Mouse (Mus musculus) hindbrain, embryonic 10.5 days (tissue): ENCODE measurements at regions not wholly inside any gene's neighbourhood (a gene's known extent, or its start where the extent isn't known, plus 50 kb on each side); places are given as distances from the start of the nearest gene placed in this dataset.

Experiments
- DNase-seq: peaks from one replicate; pipeline ENCODE4 v3.0.0-alpha.2; 2017; ENCODE audit warnings: low spot score
- H3K27ac ChIP-seq: fragments of 300-500 bp; sonication (generic); 2 replicates; pipeline ENCODE4 v1.5.1; 2016; ENCODE audit warnings: mild to moderate bottlenecking, moderate library complexity
- H3K27me3 ChIP-seq: fragments of 300-500 bp; sonication (generic); 2 replicates; pipeline ENCODE4 v1.6.1; 2016; ENCODE audit warnings: mild to moderate bottlenecking; ENCODE audit not compliant: poor library complexity, insufficient read depth, severe bottlenecking
- H3K36me3 ChIP-seq: fragments of 300-500 bp; sonication (generic); 2 replicates; pipeline ENCODE4 v1.6.1; 2016; ENCODE audit warnings: mild to moderate bottlenecking, moderate library complexity
- H3K4me1 ChIP-seq: fragments of 300-500 bp; sonication (generic); replicated peaks from 2 replicates; pipeline ENCODE4 v1.6.1; 2016; ENCODE audit warnings: mild to moderate bottlenecking
- H3K4me3 ChIP-seq: fragments of 300-500 bp; sonication (generic); 2 replicates; pipeline ENCODE4 v1.5.1; 2016; ENCODE audit warnings: mild to moderate bottlenecking, moderate library complexity
- H3K9me3 ChIP-seq: fragments of 300-500 bp; sonication (generic); 2 replicates; pipeline ENCODE4 v1.6.1; 2016; ENCODE audit warnings: mild to moderate bottlenecking, moderate library complexity
- WGBS: fragments of 180-500 bp; shearing (Covaris S2); methylation state at CpG from one replicate; pipeline ENCODE4 v1.1.7; 2016; 5-methylcytosine and 5-hydroxymethylcytosine counted together

GRCm38 (mm10) chr7:71064446-71065391 lies 286.6 kb downstream of the Gm10295 start:
- Histone ChIP-seq H3K27ac (no peak overlapping the region), H3K36me3 (no peaks in the 10 kb centered on the region), H3K4me1 (peaks cover 16% of the 10 kb centered on the region), H3K9me3 (no peaks in the 10 kb centered on the region), H3K27me3 (0 out of 2 replicates have a peak, but pooled peaks cover 5% of the 10 kb centered on the region), H3K4me3 (no peak overlapping the region)
- WGBS, result 9% methylated on average over 14 of the region's 14 CpGs
- DNase-seq, result peak; percentile 25

GRCm38 (mm10) chr7:71050825-71051224 lies 300.5 kb downstream of the Gm10295 start:
- 88% methylated on average over 2 of the region's 2 CpGs for WGBS
- Histone ChIP-seq H3K36me3 (no peaks in the 10 kb centered on the region), H3K27me3 (no peaks in the 10 kb centered on the region), H3K27ac (no peak overlapping the region), H3K9me3 (no peaks in the 10 kb centered on the region), H3K4me1 (peaks cover 3% of the 10 kb centered on the region; the same call in 1 of the 2 replicates), H3K4me3 (no peak overlapping the region)
- no peak for DNase-seq

GRCm38 (mm10) chr7:71047201-71047600 lies 304.1 kb downstream of the Gm10295 start:
- Histone ChIP-seq H3K36me3 (no peaks in the 10 kb centered on the region), H3K4me3 (no peak overlapping the region), H3K4me1 (peaks cover 3% of the 10 kb centered on the region; the same call in 1 of the 2 replicates), H3K27ac (no peak overlapping the region), H3K27me3 (no peaks in the 10 kb centered on the region), H3K9me3 (no peaks in the 10 kb centered on the region)
- no peak for DNase-seq
- WGBS, result 87% methylated on average over 3 of the region's 3 CpGs

- Histone ChIP-seq H3K4me3 (no peak overlapping the region), H3K27ac (no peak overlapping the region), H3K4me1 (peaks cover 3% of the 10 kb centered on the region; the same call in 1 of the 2 replicates), H3K27me3 (no peaks in the 10 kb centered on the region), H3K36me3 (no peaks in the 10 kb centered on the region), H3K9me3 (no peaks in the 10 kb centered on the region)
- DNase-seq, result no peak
- 57% methylated on average over 1 of the region's 1 CpGs for WGBS
Observed at GRCm38 (mm10) chr7:71046596-71046995, 304.7 kb downstream of the Gm10295 start.

GRCm38 (mm10) chr7:71043789-71044188 lies 307.5 kb downstream of the Gm10295 start:
- Histone ChIP-seq H3K36me3 (no peaks in the 10 kb centered on the region), H3K4me1 (peaks cover 3% of the 10 kb centered on the region; the same call in 1 of the 2 replicates), H3K4me3 (no peak overlapping the region), H3K27me3 (no peaks in the 10 kb centered on the region), H3K9me3 (no peaks in the 10 kb centered on the region), H3K27ac (no peak overlapping the region)
- DNase-seq, result no peak
- 89% methylated on average over 5 of the region's 5 CpGs for WGBS

GRCm38 (mm10) chr7:71043128-71043527 lies 308.2 kb downstream of the Gm10295 start:
- H3K4me1 ChIP-seq, result peaks cover 3% of the 10 kb centered on the region; the same call in 1 of the 2 replicates
- H3K4me3 ChIP-seq, result no peak overlapping the region
- WGBS, result 67% methylated on average over 8 of the region's 8 CpGs
- H3K27ac ChIP-seq, result no peak overlapping the region
- no peak for DNase-seq
- no peaks in the 10 kb centered on the region for H3K9me3 ChIP-seq
- H3K27me3 ChIP-seq, result no peaks in the 10 kb centered on the region
- no peaks in the 10 kb centered on the region for H3K36me3 ChIP-seq

GRCm38 (mm10) chr7:71041388-71041787 lies 309.9 kb downstream of the Gm10295 start:
- Histone ChIP-seq H3K9me3 (no peaks in the 10 kb centered on the region), H3K36me3 (no peaks in the 10 kb centered on the region), H3K4me3 (no peak overlapping the region), H3K4me1 (peaks cover 3% of the 10 kb centered on the region; the same call in 1 of the 2 replicates), H3K27me3 (no peaks in the 10 kb centered on the region), H3K27ac (no peak overlapping the region)
- no peak for DNase-seq
- 81% methylated on average over 3 of the region's 3 CpGs for WGBS

- no peak for DNase-seq
- Histone ChIP-seq H3K27ac (no peak overlapping the region), H3K4me1 (no peaks in the 10 kb centered on the region), H3K9me3 (no peaks in the 10 kb centered on the region), H3K27me3 (no peaks in the 10 kb centered on the region), H3K36me3 (no peaks in the 10 kb centered on the region), H3K4me3 (no peak overlapping the region)
- WGBS, result 89% methylated on average over 3 of the region's 3 CpGs
Observed at GRCm38 (mm10) chr7:71040846-71041245, 310.4 kb downstream of the Gm10295 start.

GRCm38 (mm10) chr7:71038537-71038936 lies 312.7 kb downstream of the Gm10295 start:
- Histone ChIP-seq H3K27me3 (no peaks in the 10 kb centered on the region), H3K4me1 (no peaks in the 10 kb centered on the region), H3K36me3 (no peaks in the 10 kb centered on the region), H3K27ac (no peak overlapping the region), H3K9me3 (no peaks in the 10 kb centered on the region), H3K4me3 (no peak overlapping the region)
- no peak for DNase-seq
- WGBS, result 84% methylated on average over 5 of the region's 5 CpGs

- Histone ChIP-seq H3K27ac (no peak overlapping the region), H3K4me1 (no peaks in the 10 kb centered on the region), H3K36me3 (no peaks in the 10 kb centered on the region), H3K27me3 (no peaks in the 10 kb centered on the region), H3K4me3 (no peak overlapping the region), H3K9me3 (no peaks in the 10 kb centered on the region)
- DNase-seq, result no peak
- 77% methylated on average over 12 of the region's 12 CpGs for WGBS
Observed at GRCm38 (mm10) chr7:71033121-71033520, 318.2 kb downstream of the Gm10295 start.

GRCm38 (mm10) chr7:71023946-71024610 lies 327.2 kb downstream of the Gm10295 start:
- 15% methylated on average over 9 of the region's 9 CpGs for WGBS
- H3K27ac ChIP-seq, result peak overlapping the region; percentile 86
- H3K27me3 ChIP-seq, result peaks cover 6% of the 10 kb centered on the region
- H3K9me3 ChIP-seq, result peaks cover 11% of the 10 kb centered on the region; the same call in 1 of the 2 replicates
- peaks cover 28% of the 10 kb centered on the region for H3K4me1 ChIP-seq
- peak overlapping the region; percentile 47 for H3K4me3 ChIP-seq
- no peak for DNase-seq
- H3K36me3 ChIP-seq, result 0 out of 2 replicates have a peak, but pooled peaks cover 6% of the 10 kb centered on the region

DNA sequence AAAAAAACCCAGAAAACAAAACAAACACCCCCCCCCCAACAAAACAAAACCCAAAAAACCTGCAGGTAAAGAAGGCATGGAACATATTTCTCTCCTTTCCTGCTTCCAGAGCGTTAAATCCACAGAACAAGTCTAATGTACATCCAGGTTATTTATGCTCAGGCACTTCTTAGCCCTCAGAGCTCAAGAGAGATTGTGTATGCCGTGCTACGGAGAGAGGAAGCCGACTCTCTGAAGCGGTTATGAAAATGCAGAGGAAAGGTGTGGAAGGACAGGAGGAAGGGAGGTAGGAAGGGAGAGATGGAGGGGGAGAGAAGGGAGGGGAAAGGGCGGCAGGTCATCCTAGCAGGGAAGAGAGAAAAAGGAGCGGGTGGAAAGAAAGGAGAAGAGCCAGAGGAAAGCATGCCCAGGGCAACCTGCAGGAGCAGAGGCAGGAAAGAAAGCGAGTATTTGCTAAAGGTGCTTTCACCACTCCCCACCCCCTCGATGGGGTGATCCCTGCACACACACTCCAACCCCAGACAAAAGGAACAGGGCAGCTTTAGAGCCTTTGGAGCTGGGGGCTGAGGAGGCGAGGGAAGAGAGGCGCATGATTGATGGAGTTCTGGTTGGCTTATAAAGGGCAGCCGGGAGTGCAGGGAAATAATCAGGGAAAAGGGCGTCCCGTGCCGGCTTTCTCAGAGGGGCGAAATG lies 327.9 kb downstream of the Gm10295 start:
- 0 out of 2 replicates have a peak, but pooled peaks cover 6% of the 10 kb centered on the region for H3K36me3 ChIP-seq
- peaks cover 11% of the 10 kb centered on the region; the same call in 1 of the 2 replicates for H3K9me3 ChIP-seq
- H3K4me1 ChIP-seq, result peaks cover 28% of the 10 kb centered on the region
- DNase-seq, result peak; percentile 75
- H3K27ac ChIP-seq, result peak overlapping the region; percentile 86
- WGBS, result 7% methylated on average over 16 of the region's 16 CpGs
- H3K27me3 ChIP-seq, result peaks cover 6% of the 10 kb centered on the region
- peak overlapping the region; percentile 47 for H3K4me3 ChIP-seq
